Mouse (Mus musculus): Measurements from ENCODE around the gene Epas1.

- no peak for TF ChIP-seq POLR2A (IDR thresholded peaks at IDR 0.05; ENCODE audit: borderline replicate concordance, extremely low read depth, insufficient read depth, insufficient read length, poor library complexity, severe bottlenecking)
- TF ChIP-seq CTCF (IDR thresholded peaks at IDR 0.05; ENCODE audit: borderline replicate concordance, extremely low read depth, insufficient read depth, insufficient read length), result no peak
Measured at GRCm38 (mm10) chr17:86779191-86780130, 26.0 kb downstream of the Epas1 start.
